Mouse (Mus musculus): Measurements from ENCODE around the gene Mosmo.

DNA sequence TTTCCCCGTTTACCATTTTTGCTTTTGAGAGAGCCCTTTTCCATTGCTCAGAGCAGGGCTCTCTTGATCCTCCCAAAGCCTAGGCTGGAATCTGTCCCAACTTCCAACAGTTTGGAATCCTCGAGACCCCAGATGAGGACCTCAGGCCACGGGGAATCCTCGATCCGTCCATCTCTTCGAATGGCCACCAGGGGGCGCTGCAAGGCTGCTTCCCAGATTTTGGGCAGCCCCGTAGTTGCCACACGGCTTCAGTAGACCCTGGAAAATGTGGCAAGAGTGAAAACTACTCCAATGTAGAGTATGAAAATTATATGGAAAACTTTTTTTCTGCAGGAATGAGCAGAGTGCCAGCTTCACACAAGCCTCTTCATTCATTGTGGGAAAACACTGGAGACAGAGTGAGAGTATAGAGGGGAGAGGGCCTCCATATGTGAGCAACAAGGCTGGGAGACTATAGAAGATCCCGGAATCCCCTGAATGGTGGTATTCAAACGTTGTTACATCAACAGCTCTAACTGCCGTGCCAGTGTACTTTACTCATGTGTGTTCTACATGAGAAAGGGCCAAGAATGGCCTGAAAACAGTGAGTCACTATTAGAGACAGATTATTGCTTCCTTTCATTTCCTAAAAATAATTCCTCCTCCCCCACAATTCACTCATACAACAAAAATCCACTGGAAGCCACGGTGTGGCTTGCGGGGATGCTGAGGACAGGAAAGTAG lies 7.1 kb upstream of the Mosmo start, which contains the start of gene Pdzd9:
- peak; percentile 68 to 90 for TF ChIP-seq CTCF (conservative IDR thresholded peaks at IDR 0.05 in 1 of 2, IDR thresholded peaks at IDR 0.05 in 1 of 2; ENCODE audit: low read depth in 2 of 2, low read length in 2 of 2)
- TF ChIP-seq ZKSCAN1 (IDR thresholded peaks at IDR 0.05; ENCODE audit: borderline replicate concordance, low read depth, low read length): no peak
- no peak for TF ChIP-seq JUN (IDR thresholded peaks at IDR 0.05; ENCODE audit: insufficient read depth, low read depth, low read length)
- TF ChIP-seq MAZ (IDR thresholded peaks at IDR 0.05; ENCODE audit: low read depth, low read length): no peak
- TF ChIP-seq E2F4 (IDR thresholded peaks at IDR 0.05; ENCODE audit: insufficient replicate concordance, low read depth, low read length): no peak
- TF ChIP-seq TBP (conservative IDR thresholded peaks at IDR 0.05; ENCODE audit: low read depth, low read length): no peak
- TF ChIP-seq EP300 (IDR thresholded peaks at IDR 0.05; ENCODE audit: low read length): no peak
- TF ChIP-seq NELFE (IDR thresholded peaks at IDR 0.05; ENCODE audit: low read depth, low read length): no peak
- TF ChIP-seq KAT2A (IDR thresholded peaks at IDR 0.05; ENCODE audit: insufficient replicate concordance, low read length): no peak
- no peak for TF ChIP-seq USF1 (IDR thresholded peaks at IDR 0.05; ENCODE audit: low read depth, low read length)
- no peak for TF ChIP-seq ELF1 (IDR thresholded peaks at IDR 0.05; ENCODE audit: low read depth, low read length)
- no peak for TF ChIP-seq JUND (conservative IDR thresholded peaks at IDR 0.05; ENCODE audit: low read depth, low read length)

Data from CH12.LX (cell line).